Mouse (Mus musculus): ENCODE results near the gene Hsd17b1. TPM values are rescaled to one million over a fixed set of nuclear protein-coding genes. Genes with fewer than 3 reads are reported as not detected.
A peak's percentile ranks its signal among the peaks of the same experiment; 100 is the strongest.

Gene Hsd17b1
- polyA plus RNA-seq, 1 experiment from 2014 or later = 0.49 TPM

DNA sequence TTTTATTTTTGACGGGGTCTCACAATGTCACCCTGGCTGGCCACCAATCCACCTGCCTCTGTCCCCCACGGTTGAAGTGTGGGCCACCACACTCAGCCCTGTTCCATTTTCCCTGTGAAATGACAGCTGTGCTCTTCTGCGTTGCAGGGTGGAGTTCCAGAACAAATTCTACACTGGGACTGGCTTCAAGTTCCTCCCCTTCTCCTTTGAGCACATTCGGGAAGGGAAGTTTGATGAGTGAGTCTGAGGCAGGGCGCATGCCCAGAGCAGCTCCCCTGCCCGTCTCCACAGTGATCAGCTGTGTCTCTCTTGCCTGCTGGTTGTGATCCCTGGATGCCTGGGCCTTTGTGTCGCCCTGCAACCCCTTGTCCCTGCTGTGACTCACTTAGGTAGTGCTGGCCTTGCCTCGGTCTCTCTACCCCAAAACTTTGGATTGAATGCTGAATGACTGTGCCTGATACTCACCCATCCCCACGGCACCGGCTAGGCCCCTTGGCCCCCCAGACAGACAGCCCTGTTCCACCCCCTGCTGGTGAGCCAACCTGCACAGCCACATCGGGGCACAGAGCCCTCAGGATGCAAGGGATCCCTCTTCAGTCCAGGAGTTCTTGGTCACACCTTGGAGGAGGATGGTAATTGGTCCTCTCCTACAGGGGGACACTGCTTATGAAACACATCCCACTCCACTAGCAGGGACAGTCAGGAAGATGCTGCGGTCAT lies 15.9 kb upstream of the Hsd17b1 start:
- Histone ChIP-seq H3K4me3 (no peak overlapping the region), H3K36me3 (peaks cover 72% of the 10 kb centered on the region)

DNA sequence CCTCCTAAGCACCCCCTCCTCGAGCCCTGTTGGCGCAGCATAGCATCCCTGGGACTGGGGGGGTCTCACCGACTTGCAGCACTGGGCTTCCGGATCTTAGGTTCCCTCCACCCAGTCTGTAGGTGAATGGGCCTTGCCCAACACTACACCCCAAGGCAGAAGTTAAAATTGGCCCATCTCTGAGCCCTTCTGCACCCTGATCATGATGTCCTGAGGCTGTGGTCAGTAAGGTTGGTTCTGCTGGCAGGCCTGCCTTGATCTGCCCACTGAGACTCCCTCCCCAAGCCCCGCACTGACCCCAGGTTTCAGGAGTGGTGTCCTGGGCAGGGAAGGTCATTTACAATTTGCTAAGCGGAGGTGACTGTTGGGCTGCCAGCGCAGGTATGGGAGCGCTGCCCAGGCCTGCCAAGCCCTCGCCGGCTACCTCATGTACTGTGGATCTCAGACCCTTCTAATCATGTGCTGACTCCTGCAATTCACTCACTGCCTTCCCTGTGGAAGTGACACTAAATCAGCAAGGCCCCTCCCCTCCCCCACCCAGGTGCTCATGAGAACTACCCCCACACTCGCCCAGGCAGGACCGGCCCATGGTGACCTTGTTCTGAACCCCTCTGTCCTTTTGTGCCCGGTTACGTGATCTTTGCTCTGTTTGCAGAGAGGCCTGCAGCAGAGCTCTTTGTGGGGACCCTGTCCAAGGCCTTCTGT lies 15.1 kb upstream of the Hsd17b1 start:
- Histone ChIP-seq H3K9me3 (no peaks in the 10 kb centered on the region), H3K4me2 (no peak overlapping the region), H3K4me3 (no peak overlapping the region), H3K4me1 (replicated peaks) (peaks cover 20% of the 10 kb centered on the region), H3K9ac (no peak overlapping the region), H3K27me3 (0 out of 2 replicates have a peak, but pooled peaks cover 4% of the 10 kb centered on the region), H3K27ac (peak overlapping the region; percentile 70; the same call in 1 of the 2 replicates), H3K36me3 (peaks cover 64% of the 10 kb centered on the region)
- ATAC-seq (ENCODE audit: low FRiP score) = no peak
- 74% methylated on average over 14 of the region's 14 CpGs for WGBS

More for the DNA sequence above, 15.9 kb upstream of the Hsd17b1 start:
- peaks cover 19% of the 10 kb centered on the region for H3K4me1 ChIP-seq (replicated peaks)
- no peak overlapping the region for H3K4me2 ChIP-seq
- H3K9me3 ChIP-seq = no peaks in the 10 kb centered on the region
- WGBS = 79% methylated on average over 12 of the region's 12 CpGs
- ATAC-seq (ENCODE audit: low FRiP score) = no peak
- no peak overlapping the region for H3K9ac ChIP-seq
- no peaks in the 10 kb centered on the region for H3K27me3 ChIP-seq
- H3K27ac ChIP-seq = 0 out of 2 replicates have a peak overlapping the region, but pooled peaks have one; percentile 18

DNA sequence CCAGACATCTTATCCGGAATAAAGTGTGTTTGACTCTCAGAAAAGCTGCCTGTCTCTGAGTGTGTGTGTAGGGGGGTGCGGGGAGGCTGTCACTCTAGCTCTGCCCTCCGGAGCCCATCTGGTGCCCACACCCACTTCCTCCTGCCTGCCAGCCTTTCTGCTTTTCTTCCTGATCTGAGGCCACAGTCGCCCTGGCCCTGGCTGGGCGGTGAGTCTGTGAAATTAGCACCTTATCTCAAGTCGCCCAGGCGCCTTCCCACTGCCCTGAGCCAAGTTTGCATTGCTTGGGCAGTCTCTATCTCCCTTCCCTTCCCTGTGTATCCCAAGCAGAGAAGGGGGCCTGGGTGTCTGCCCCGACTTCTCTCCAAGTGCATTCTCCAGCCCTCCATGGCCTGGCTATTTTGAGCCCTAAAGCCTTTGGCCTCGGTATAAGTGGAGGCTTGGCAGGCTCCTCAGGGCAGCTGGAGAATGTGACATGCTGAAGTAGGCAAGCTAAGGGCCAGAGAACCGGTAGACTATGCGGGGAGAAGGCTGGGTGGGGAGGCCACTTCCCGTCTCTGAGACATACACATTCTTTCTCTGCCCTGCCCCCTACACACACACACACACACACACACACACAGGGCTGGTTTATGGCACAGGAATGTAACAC lies 14.4 kb upstream of the Hsd17b1 start:
- H3K9ac ChIP-seq = 0 out of 2 replicates have a peak overlapping the region, but pooled peaks have one; percentile 3
- peaks cover 20% of the 10 kb centered on the region for H3K4me1 ChIP-seq (replicated peaks)
- peaks cover 57% of the 10 kb centered on the region for H3K36me3 ChIP-seq
- H3K4me3 ChIP-seq = no peak overlapping the region
- WGBS = 58% methylated on average over 12 of the region's 12 CpGs
- H3K9me3 ChIP-seq = no peaks in the 10 kb centered on the region
- H3K27me3 ChIP-seq = 0 out of 2 replicates have a peak, but pooled peaks cover 6% of the 10 kb centered on the region
- H3K4me2 ChIP-seq = no peak overlapping the region
- peak overlapping the region; percentile 70 for H3K27ac ChIP-seq
- no peak for ATAC-seq (ENCODE audit: low FRiP score)

- H3K4me3 ChIP-seq = no peak overlapping the region
- 0 out of 2 replicates have a peak overlapping the region, but pooled peaks have one; percentile 40 for H3K27ac ChIP-seq
- H3K9me3 ChIP-seq = no peaks in the 10 kb centered on the region
- WGBS = 86% methylated on average over 4 of the region's 4 CpGs
- H3K9ac ChIP-seq = no peak overlapping the region
- no peak for ATAC-seq (ENCODE audit: low FRiP score)
- no peak overlapping the region for H3K4me2 ChIP-seq
- H3K36me3 ChIP-seq = peaks cover 50% of the 10 kb centered on the region
- H3K4me1 ChIP-seq (replicated peaks) = peaks cover 25% of the 10 kb centered on the region
- 0 out of 2 replicates have a peak, but pooled peaks cover 6% of the 10 kb centered on the region for H3K27me3 ChIP-seq
These were observed 13.7 kb upstream of the Hsd17b1 start for GRCm38 (mm10) chr11:101064462-101064861.

DNA sequence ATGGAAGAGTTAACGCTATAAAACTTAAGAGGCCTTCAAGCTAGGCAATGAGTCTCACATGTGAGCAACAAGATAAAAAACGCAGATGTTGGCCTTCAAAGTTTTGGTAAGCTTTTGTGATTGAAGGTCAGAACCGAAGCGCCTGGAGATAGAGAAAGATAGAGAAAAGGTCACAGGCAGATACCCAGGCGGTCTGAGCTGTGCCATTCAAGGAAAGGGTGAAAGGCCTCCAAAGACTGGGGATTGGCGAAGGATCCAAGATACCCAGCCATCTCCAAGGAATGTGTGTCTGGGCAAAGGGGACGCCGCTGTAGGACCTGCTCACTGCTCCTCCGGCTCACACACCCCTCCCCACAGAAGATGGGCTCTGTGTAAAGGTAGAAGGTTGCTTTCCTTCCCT lies 13.2 kb upstream of the Hsd17b1 start:
- Histone ChIP-seq H3K27ac (no peak overlapping the region), H3K9me3 (no peaks in the 10 kb centered on the region), H3K4me1 (replicated peaks) (peaks cover 25% of the 10 kb centered on the region), H3K4me2 (no peak overlapping the region), H3K4me3 (no peak overlapping the region), H3K27me3 (0 out of 2 replicates have a peak, but pooled peaks cover 6% of the 10 kb centered on the region), H3K9ac (no peak overlapping the region), H3K36me3 (peaks cover 45% of the 10 kb centered on the region)
- 93% methylated on average over 9 of the region's 9 CpGs for WGBS
- ATAC-seq (ENCODE audit: low FRiP score) = no peak

- 0 out of 2 replicates have a peak, but pooled peaks cover 9% of the 10 kb centered on the region for H3K27me3 ChIP-seq
- peaks cover 37% of the 10 kb centered on the region for H3K4me1 ChIP-seq (replicated peaks)
- H3K9me3 ChIP-seq = no peaks in the 10 kb centered on the region
- H3K4me2 ChIP-seq = peak overlapping the region; percentile 53
- 25% methylated on average over 18 of the region's 18 CpGs for WGBS
- H3K9ac ChIP-seq = peak overlapping the region; percentile 30; the same call in 1 of the 2 replicates
- ATAC-seq (ENCODE audit: low FRiP score) = no peak
- peaks cover 27% of the 10 kb centered on the region for H3K36me3 ChIP-seq
- H3K4me3 ChIP-seq = peak overlapping the region; percentile 30
- H3K27ac ChIP-seq = no peak overlapping the region
These were observed 11.4 kb upstream of the Hsd17b1 start for GRCm38 (mm10) chr11:101066549-101067412.

- H3K4me2 ChIP-seq = peak within 1 kb of the TSS; percentile 95
- H3K4me1 ChIP-seq (replicated peaks) = peaks cover 29% of the 10 kb centered on the region
- no peaks in the 10 kb centered on the region for H3K9me3 ChIP-seq
- 0 out of 2 replicates have a peak, but pooled peaks cover 12% of the 10 kb centered on the region for H3K27me3 ChIP-seq
- ATAC-seq (ENCODE audit: low FRiP score) = peak; percentile 90
- no peaks in the 10 kb centered on the region for H3K36me3 ChIP-seq
- 4% methylated on average over 35 of the region's 35 CpGs for WGBS
- H3K4me3 ChIP-seq = peak within 1 kb of the TSS; percentile 81
- peak within 1 kb of the TSS; percentile 83 for H3K27ac ChIP-seq
- H3K9ac ChIP-seq = peak within 1 kb of the TSS; percentile 92
These were observed 8.6 kb upstream of the Hsd17b1 start, which contains the start of gene Naglu for GRCm38 (mm10) chr11:101069391-101070188. Gene Naglu, plus strand, starts transcription at chr11:101070012.

DNA sequence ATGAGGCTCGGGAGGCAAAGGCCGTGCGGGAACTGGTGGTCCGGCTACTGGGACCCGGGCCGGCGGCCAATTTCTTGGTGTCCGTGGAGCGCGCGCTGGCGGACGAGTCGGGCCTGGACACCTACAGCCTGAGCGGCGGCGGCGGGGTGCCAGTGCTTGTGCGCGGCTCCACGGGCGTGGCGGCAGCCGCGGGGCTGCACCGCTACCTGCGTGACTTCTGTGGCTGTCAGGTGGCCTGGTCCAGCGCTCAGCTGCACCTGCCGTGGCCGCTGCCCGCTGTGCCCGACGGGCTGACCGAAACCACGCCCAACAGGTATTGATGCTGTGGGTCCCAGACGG lies 8.1 kb upstream of the Hsd17b1 start:
- no peaks in the 10 kb centered on the region for H3K36me3 ChIP-seq
- peak overlapping the region; percentile 83 for H3K27ac ChIP-seq
- peak; percentile 75 for ATAC-seq (ENCODE audit: low FRiP score)
- H3K27me3 ChIP-seq = 0 out of 2 replicates have a peak, but pooled peaks cover 12% of the 10 kb centered on the region
- peaks cover 29% of the 10 kb centered on the region for H3K4me1 ChIP-seq (replicated peaks)
- H3K4me2 ChIP-seq = peak overlapping the region; percentile 95
- H3K9ac ChIP-seq = peak overlapping the region; percentile 92
- H3K4me3 ChIP-seq = peak overlapping the region; percentile 81
- under 1% methylated on average over 35 of the region's 36 CpGs for WGBS
- H3K9me3 ChIP-seq = no peaks in the 10 kb centered on the region

- Histone ChIP-seq H3K4me1 (replicated peaks) (peaks cover 29% of the 10 kb centered on the region), H3K4me3 (peak overlapping the region; percentile 81), H3K9me3 (no peaks in the 10 kb centered on the region), H3K36me3 (no peaks in the 10 kb centered on the region), H3K27ac (no peak overlapping the region), H3K9ac (peak overlapping the region; percentile 92), H3K27me3 (peaks cover 14% of the 10 kb centered on the region; the same call in 1 of the 2 replicates), H3K4me2 (peak overlapping the region; percentile 95)
- ATAC-seq (ENCODE audit: low FRiP score) = no peak
- WGBS = 68% methylated on average over 6 of the region's 6 CpGs
These were observed 7.2 kb upstream of the Hsd17b1 start for GRCm38 (mm10) chr11:101070987-101071386.

GRCm38 (mm10) chr11:101071810-101072428 lies 6.3 kb upstream of the Hsd17b1 start:
- Histone ChIP-seq H3K36me3 (peaks cover 7% of the 10 kb centered on the region; the same call in 1 of the 2 replicates), H3K27ac (no peak overlapping the region), H3K27me3 (peaks cover 24% of the 10 kb centered on the region), H3K4me1 (replicated peaks) (peaks cover 22% of the 10 kb centered on the region), H3K9ac (no peak overlapping the region), H3K4me3 (no peak overlapping the region), H3K9me3 (no peaks in the 10 kb centered on the region), H3K4me2 (no peak overlapping the region)
- ATAC-seq (ENCODE audit: low FRiP score) = no peak
- WGBS = 72% methylated on average over 14 of the region's 14 CpGs

All from hindbrain, embryonic 13.5 days (tissue).